Mouse (Mus musculus): Measurements from ENCODE around the gene Pbrm1.

The Pbrm1 gene

DNA sequence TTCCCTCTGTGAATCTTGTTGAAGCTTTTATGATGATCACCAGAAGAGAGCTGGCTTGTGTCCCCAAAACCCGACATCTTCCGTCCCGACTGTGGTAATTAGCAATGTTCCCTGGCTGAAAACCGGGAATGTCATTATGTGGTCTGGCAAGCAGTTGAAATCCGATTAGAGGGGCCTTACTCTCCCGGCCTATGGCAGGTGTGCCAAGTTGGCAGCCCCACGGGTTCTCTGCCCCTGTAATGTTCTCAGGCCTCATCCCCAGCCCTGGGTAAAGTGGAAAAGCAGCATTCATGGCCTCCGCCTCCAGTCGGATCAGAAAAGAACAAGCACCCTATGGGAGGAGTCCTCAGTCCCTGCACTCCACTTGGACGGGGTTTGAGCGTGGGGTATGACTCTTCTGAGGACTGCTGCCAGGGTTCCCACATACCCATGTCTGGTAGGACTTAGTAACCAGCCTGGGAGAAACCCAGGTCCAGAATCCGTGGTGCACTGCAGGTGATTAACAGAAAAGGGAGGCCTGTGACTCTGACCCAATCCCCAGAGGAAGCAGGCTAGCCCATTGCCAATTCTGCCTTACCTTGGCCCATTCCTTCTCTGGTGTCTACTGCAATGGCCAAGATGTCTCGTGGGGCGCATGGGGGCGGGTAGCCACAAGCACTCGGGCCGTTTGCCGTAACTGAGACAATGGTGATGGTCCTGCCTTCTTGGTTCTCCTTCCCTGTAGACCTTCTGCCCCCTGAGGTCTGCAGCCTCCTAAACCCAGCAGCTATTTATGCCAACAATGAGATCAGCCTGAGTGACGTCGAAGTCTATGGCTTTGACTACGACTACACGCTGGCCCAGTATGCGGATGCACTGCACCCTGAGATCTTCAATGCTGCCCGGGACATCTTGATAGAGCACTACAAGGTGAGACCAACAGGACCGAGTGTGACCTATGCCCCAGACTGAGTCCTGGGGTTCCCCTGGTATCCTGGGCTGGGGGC is 115.4 kb downstream of the Pbrm1 start:
- DNase-seq = no peak

DNA sequence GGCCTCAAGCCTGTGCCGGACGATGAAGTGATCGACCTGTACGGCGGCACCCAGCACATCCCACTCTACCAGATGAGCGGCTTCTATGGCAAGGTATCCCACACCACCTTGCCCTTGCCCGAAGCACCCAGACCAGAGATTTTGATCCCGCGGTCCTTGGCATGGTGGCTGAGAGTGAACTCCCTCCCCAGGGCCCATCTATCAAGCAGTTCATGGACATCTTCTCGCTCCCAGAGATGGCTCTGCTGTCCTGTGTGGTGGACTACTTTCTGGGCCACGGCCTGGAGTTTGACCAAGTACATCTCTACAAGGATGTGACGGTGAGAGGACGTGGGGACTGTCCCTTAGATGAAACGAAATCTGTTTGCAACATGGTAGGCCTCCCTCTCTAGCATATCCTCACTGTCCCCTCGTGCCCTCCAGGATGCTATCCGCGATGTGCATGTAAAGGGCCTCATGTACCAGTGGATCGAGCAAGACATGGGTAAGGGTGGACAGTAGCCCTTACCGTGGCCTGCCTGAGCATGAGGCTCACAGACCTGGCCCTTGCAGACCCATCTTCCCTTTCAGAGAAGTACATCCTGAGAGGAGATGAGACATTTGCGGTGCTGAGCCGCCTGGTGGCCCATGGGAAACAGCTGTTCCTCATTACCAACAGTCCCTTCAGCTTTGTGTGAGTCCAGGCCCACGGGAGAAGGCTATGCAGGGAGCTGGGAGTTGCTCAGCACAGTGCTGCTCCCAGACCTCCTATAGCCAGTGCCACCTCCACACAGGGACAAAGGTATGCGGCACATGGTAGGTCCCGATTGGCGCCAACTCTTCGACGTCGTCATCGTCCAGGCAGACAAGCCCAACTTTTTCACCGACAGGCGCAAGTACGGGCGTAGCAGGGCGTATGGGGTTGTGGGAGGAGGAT is 116.8 kb downstream of the Pbrm1 start:
- DNase-seq = no peak

GRCm38 (mm10) chr14:31136411-31137280 is 117.7 kb downstream of the Pbrm1 start:
- no peak for DNase-seq

GRCm38 (mm10) chr14:31137281-31137595 is 118.3 kb downstream of the Pbrm1 start:
- no peak for DNase-seq

- no peak for DNase-seq
Measured at GRCm38 (mm10) chr14:31137791-31138190, 118.9 kb downstream of the Pbrm1 start.

GRCm38 (mm10) chr14:31138219-31138896 is 119.4 kb downstream of the Pbrm1 start:
- DNase-seq = peak; percentile 52

DNA sequence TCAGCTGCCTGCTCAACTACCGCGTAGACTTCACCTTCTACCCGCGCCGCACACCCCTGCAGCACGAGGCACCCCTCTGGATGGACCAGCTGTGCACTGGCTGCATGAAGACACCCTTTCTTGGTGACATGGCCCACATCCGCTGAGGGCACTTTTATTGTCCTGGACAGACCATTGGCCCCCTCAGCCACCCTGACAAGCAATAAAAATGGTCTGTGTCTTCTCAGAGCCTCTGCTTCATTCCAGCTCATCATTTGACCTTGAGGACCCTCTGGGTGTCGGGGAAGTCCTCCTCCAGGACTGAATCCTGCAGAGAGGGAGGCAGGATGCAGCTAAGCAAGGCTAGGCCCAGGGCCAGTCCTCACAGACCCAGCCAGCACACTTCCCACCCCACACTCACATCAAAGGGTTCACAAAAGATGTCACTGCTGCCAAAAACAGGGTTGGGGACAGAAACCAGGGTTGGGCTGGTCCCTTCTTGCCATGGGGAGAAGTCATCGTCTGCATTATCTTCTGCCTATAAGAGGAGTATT is 120.0 kb downstream of the Pbrm1 start:
- no peak for DNase-seq

DNA sequence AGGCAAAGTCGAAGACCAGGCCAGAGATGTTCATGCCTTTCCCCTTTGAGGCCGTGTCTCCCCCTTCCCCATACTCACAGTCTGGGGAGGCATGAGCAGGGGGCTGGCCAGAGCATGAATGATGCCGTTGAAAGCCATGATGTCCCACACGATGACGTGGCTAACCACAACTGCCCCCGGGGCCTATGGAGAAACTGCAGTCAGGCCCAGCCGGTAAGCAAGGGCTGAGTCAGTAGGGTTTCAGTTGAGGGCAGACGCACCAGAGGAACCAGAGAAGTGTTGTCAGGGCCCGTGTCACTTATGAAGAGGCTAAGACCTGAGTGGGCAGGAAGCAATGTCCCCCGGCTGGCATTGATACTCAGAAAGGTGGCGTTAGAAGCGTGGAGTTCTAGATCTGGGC is 120.7 kb downstream of the Pbrm1 start:
- DNase-seq = no peak

DNA sequence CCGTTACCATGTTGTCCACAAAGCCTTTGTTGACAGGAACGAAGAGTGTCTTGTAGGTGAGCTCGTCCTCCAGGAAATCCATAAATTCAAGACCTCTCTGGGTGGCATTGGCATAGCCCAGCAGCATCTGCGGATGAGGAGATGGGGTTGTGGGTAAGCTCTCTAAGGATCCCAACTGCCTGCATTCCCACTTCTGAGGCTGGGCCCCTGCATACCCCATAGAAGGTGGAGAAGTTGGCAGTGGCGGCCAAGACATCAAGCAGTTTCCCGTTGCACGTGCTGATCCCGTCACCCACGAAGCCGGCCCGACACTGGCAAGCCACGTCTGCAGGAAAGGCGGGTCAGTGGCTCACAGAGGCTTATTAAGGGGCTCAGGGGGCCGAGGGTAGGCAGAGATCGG is 121.2 kb downstream of the Pbrm1 start:
- no peak for DNase-seq

- DNase-seq = no peak
Measured at GRCm38 (mm10) chr14:31141011-31141410, 122.1 kb downstream of the Pbrm1 start.

DNA sequence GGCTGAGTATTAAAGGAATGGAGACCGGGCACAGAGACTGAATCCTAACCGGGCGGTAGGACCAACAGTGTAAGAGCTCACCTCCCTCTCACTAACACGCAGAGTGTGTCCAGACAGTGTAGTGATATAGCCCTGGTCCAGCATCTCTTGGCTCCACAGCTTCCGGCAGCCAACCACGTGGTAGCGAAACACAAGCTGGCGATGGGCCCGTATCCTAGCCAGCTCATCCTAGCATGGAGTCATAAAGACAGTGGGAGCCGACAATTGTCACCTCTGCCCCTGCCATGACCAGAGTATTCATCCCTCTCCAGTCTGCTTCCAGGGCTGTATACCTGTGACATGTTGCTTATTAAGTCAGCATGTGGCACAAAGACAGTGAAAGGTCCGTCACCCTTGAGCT is 126.8 kb downstream of the Pbrm1 start:
- DNase-seq = no peak

DNA sequence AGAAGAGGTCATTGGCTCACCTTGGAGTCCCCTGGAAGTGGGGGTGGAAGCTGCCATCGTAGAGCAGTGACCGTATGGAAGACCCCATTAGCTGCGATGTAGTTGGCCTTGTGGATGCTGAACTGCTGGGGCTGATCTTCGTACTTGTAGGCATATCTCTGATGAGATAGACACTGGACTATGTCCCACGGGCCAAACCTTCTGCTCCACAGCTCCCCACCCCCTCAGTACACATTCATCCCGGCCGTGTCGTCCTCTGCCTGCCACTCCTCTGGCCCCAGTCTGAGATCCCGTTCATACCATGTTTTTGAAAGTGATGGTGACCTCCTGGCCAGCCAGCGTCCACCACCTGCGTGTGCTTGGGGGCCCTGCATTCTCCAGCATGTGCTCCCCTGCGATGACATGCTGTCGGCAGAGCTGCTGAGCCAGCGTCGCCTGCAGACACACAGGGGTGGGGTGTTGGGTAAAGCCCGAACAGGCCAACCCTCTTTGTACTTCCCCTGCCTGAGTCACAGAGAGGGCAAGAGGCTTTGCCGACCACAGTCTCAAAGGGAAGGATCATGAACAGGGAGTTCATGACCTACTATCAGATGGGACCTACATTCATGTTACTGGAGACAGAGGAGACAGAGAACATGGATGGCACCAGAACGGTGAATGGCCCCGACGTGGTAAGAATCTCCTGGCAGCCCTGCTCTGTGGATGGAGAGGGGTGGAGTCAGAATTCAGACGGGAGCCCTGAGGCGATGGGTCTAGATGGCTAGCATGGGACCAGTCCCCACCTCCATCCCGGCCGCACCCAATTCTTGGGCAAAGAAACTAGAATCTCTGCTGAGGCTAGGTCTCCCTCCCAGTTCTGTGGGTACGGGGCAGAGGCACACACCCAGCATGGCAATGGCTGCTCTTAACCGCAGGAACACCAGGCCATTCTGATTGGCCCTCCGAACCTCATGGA is 141.5 kb downstream of the Pbrm1 start:
- no peak for DNase-seq

GRCm38 (mm10) chr14:31161191-31161590 is 142.3 kb downstream of the Pbrm1 start:
- DNase-seq = no peak

GRCm38 (mm10) chr14:31161638-31162037 is 142.7 kb downstream of the Pbrm1 start:
- peak; percentile 41 to 62 for DNase-seq

GRCm38 (mm10) chr14:31164067-31164466 is 145.1 kb downstream of the Pbrm1 start:
- DNase-seq = peak; percentile 74 to 79

DNA sequence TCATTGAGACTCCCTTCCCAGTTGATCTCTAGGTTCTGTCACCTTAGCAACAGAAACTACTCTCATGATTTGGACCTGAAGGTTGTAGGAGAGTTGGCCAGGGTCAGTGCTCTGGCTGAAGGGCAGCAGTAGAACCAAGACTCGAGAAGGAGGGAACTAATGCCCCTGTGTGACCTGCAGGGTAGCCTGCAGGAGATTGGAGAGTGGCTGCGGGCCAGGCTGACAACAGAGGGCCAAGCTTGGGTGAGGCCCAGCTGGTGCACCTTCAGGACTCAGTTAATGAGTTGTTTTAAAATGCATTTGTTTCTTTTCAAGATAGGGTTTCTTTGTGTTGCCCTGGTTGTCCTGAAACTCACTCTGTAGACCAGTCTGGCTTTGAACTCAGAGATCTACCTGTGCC is 146.1 kb downstream of the Pbrm1 start:
- peak; percentile 47 to 58 for DNase-seq

GRCm38 (mm10) chr14:31165458-31165857 is 146.5 kb downstream of the Pbrm1 start:
- DNase-seq = no peak

DNA sequence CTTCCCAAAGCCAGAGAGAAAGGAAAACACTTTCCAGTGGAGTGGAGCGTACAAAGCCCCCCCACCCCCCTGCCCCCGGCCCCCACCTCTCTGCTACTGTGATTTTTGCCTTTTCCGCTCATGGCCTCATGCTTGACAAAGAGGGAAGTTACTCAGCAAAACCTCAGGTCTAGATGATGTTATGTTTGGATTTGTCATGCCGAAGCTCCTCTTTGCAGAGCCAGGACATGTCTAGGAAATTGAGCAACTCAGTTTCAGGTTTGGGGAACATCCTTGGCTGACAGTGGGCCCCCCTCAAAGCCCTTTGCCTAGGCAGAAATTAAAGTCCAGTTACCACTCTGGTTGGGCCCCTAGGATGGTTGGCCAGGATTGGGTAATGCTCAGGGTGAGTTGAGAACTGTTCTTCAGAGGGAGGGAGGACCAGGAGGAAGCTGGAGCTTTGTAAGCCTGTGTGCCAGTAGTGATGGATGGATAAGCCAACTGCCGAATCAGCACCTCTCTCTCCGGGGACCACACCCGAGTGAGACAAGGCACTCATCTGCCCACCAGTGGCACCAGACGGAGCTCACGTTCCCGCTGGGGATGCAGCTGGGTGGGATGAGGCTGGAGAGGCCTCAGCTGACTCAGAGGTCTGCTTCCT is 147.2 kb downstream of the Pbrm1 start:
- DNase-seq = no peak

GRCm38 (mm10) chr14:31166827-31167226 is 147.9 kb downstream of the Pbrm1 start:
- peak in 1 of 2 experiments; percentile 37 for DNase-seq

DNA sequence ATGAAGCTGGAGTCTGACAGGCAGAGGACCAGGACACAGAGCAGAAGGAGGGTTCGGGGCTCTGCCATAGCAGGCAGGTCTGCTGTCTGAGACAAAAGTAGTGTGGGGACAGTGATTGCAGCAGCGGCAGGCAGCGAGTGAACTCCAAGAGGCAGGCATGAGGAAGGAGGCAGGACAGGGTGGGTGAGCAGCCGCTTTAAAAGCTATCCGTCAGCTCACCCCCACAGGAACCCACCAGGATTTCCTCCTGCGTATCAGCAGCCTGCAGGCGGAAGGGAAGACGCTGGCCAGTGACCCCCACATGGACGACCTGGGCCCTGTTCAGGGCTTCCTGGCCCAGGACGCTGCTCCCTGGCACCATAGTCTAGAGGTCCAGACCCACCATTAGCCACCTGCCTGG is 149.5 kb downstream of the Pbrm1 start, which contains the start of gene Stab1:
Stab1 (minus strand) TSS at position 217 of the 400 bp plus-strand sequence.
- no peak for DNase-seq

Data from cerebellum, postnatal 25 days (tissue).